Mouse (Mus musculus) stomach, postnatal 0 days (tissue): Measurements from ENCODE around the gene Gramd1c.

ENCODE experiments used
- CTCF ChIP-seq: IDR thresholded peaks from 2 replicates; pipeline ENCODE4 v1.5.1; 2016; ENCODE audit warnings: antibody characterized with exemption, low read depth, mild to moderate bottlenecking, moderate library complexity
- EP300 ChIP-seq: optimal IDR thresholded peaks from 2 replicates; pipeline ENCODE3; 2016; ENCODE audit warnings: antibody characterized with exemption

- TF ChIP-seq CTCF (no peak), EP300 (no peak)
Observed at GRCm38 (mm10) chr16:43934856-43935255, 128.3 kb downstream of the Gramd1c start.
